Mouse (Mus musculus) ES-E14 (cell line): ENCODE results near the gene Cux1. TPM values are rescaled to one million over a fixed set of nuclear protein-coding genes. Genes with fewer than 3 reads are reported as not detected.
A peak's percentile ranks its signal among the peaks of the same experiment; 100 is the strongest.

Experiments
- DNase-seq: peaks from one replicate; pipeline ENCODE4 v3.0.0-alpha.2; 2013; ENCODE audit warnings: low read depth, low spot score
- H3K27ac ChIP-seq: 2 replicates; pipeline ENCODE4 v1.5.1; 2012; ENCODE audit warnings: low read depth, mild to moderate bottlenecking, low read length, moderate library complexity, mixed read lengths; ENCODE audit not compliant: poor library complexity, insufficient read depth, severe bottlenecking
- H3K36me3 ChIP-seq: 2 replicates; pipeline ENCODE4 v1.6.1; 2012; ENCODE audit warnings: mild to moderate bottlenecking, low read length, moderate library complexity, mixed read lengths; ENCODE audit not compliant: control insufficient read depth, poor library complexity, insufficient read depth, severe bottlenecking
- H3K4me1 ChIP-seq, 2 experiments: fragments of 150-350 bp in 1 of 2; sonication (generic) in 1 of 2; 2 replicates each; pipeline ENCODE4 v1.6.1; 2012; ENCODE audit warnings: low read length in 2 of 2, mild to moderate bottlenecking in 1 of 2, mixed read lengths in 1 of 2; ENCODE audit not compliant: control insufficient read depth in 2 of 2, insufficient read depth in 2 of 2, poor library complexity in 1 of 2
- H3K4me3 ChIP-seq, 2 experiments: fragments of 150-350 bp in 1 of 2; sonication (generic) in 1 of 2; 2 replicates each; pipeline ENCODE4 v1.5.1; 2012; ENCODE audit warnings: low read length in 2 of 2, low read depth in 1 of 2, mild to moderate bottlenecking in 1 of 2, mixed read lengths in 1 of 2; ENCODE audit not compliant: insufficient read depth in 1 of 2, poor library complexity in 1 of 2, severe bottlenecking in 1 of 2
- H3K9ac ChIP-seq: 2 replicates; pipeline ENCODE4 v1.6.1; 2012; ENCODE audit warnings: low read depth, mild to moderate bottlenecking, low read length, mixed read lengths; ENCODE audit not compliant: poor library complexity, insufficient read depth, severe bottlenecking
- H3K9me3 ChIP-seq: fragments of 150-350 bp; sonication (generic); 2 replicates; pipeline ENCODE4 v1.6.1; 2012; ENCODE audit warnings: low read depth, mild to moderate bottlenecking, low read length; ENCODE audit not compliant: control insufficient read depth, insufficient read depth
- CHD2 ChIP-seq: IDR thresholded peaks from 2 replicates; pipeline ENCODE4 v1.6.1; 2014; ENCODE audit warnings: mild to moderate bottlenecking, low read depth, low read length, inconsistent platforms
- HCFC1 ChIP-seq: IDR thresholded peaks from 2 replicates; pipeline ENCODE4 v1.6.1; 2012; ENCODE audit warnings: low read length, inconsistent platforms, borderline replicate concordance; ENCODE audit not compliant: insufficient read depth
- MAFK ChIP-seq: IDR thresholded peaks from 2 replicates; pipeline ENCODE4 v1.6.1; 2014; ENCODE audit warnings: mild to moderate bottlenecking, low read depth, low read length, inconsistent platforms; ENCODE audit not compliant: insufficient read depth
- ZC3H11A ChIP-seq: IDR thresholded peaks from 2 replicates; pipeline ENCODE4 v1.6.1; 2012; ENCODE audit warnings: low read depth, mild to moderate bottlenecking, inconsistent platforms, low read length, borderline replicate concordance
- ZNF384 ChIP-seq: IDR thresholded peaks from 2 replicates; pipeline ENCODE4 v1.6.1; 2012; ENCODE audit warnings: low read depth, low read length, inconsistent platforms
- in situ Hi-C, 2 experiments: fragments of 600-800 bp; cut with MboI; formaldehyde crosslinking; loops; one replicate each; pipeline ENCODE4 v1.15.1; 2025; ENCODE audit warnings: low sequenced_read_pairs in 2 of 2, inconsistent platforms in 1 of 2; ENCODE audit not compliant: unreplicated experiment in 2 of 2
- total RNA-seq: library from RNA; depleted of rRNA; stranded (reverse); fragments of 300-350 nt; gene quantifications from 2 replicates; pipeline ENCODE4 v1.2.3, GENCODE M21; 2012

Cux1 gene
- total RNA-seq, 1 experiment = 23.6 TPM

- H3K4me1 ChIP-seq = peaks cover 5 to 9% of the 10 kb centered on the region in 2 experiments; a peak in 3 of 4 replicates
- H3K4me3 ChIP-seq = no peak overlapping the region
- no peak for TF ChIP-seq ZNF384
- TF ChIP-seq CHD2 = no peak
- no peak for TF ChIP-seq MAFK
- TF ChIP-seq ZC3H11A = no peak
- in situ Hi-C loops = no loop called here
- peaks cover 4% of the 10 kb centered on the region; the same call in 1 of the 2 replicates for H3K36me3 ChIP-seq
- H3K9ac ChIP-seq = no peak overlapping the region
- DNase-seq = peak; percentile 4
- H3K9me3 ChIP-seq = no peaks in the 10 kb centered on the region
- no peak overlapping the region for H3K27ac ChIP-seq
These were observed 102.4 kb downstream of the Cux1 start for GRCm38 (mm10) chr5:136464849-136465248.

GRCm38 (mm10) chr5:136464128-136464527, 103.2 kb downstream of the Cux1 start:
- Histone ChIP-seq H3K27ac (no peak overlapping the region), H3K36me3 (peaks cover 4% of the 10 kb centered on the region; the same call in 1 of the 2 replicates), H3K9me3 (no peaks in the 10 kb centered on the region), H3K4me3 (no peak overlapping the region), H3K9ac (no peak overlapping the region), H3K4me1 (peaks cover 5 to 9% of the 10 kb centered on the region in 2 experiments; a peak in 3 of 4 replicates)
- DNase-seq = no peak
- TF ChIP-seq ZNF384 (no peak), ZC3H11A (no peak), CHD2 (no peak), HCFC1 (no peak), MAFK (no peak)
- in situ Hi-C loops = no loop called here

GRCm38 (mm10) chr5:136462613-136463012, 104.7 kb downstream of the Cux1 start:
- in situ Hi-C loops = no loop called here
- no peak overlapping the region for H3K4me3 ChIP-seq
- H3K27ac ChIP-seq = no peak overlapping the region
- H3K9ac ChIP-seq = no peak overlapping the region
- no peak for DNase-seq
- H3K9me3 ChIP-seq = no peaks in the 10 kb centered on the region
- peaks cover 4% of the 10 kb centered on the region; the same call in 1 of the 2 replicates for H3K36me3 ChIP-seq
- peaks cover 5 to 9% of the 10 kb centered on the region in 2 experiments; a peak in 3 of 4 replicates for H3K4me1 ChIP-seq
- no peak for TF ChIP-seq ZC3H11A
- TF ChIP-seq CHD2 = no peak
- no peak for TF ChIP-seq MAFK
- TF ChIP-seq ZNF384 = no peak
- no peak for TF ChIP-seq HCFC1

- in situ Hi-C loops = no loop called here
- Histone ChIP-seq H3K4me3 (no peak overlapping the region), H3K9ac (no peak overlapping the region), H3K4me1 (peaks cover 1 to 2% of the 10 kb centered on the region in 2 experiments; a peak in 2 of 4 replicates), H3K36me3 (no peaks in the 10 kb centered on the region; the same call in 1 of the 2 replicates), H3K27ac (no peak overlapping the region), H3K9me3 (no peaks in the 10 kb centered on the region)
- no peak for DNase-seq
- TF ChIP-seq HCFC1 (no peak), MAFK (no peak), CHD2 (no peak), ZC3H11A (no peak), ZNF384 (no peak)
These were observed 107.4 kb downstream of the Cux1 start for GRCm38 (mm10) chr5:136459901-136460300.
